Mouse (Mus musculus) megakaryocyte-erythroid progenitor cell, adult 5-6 weeks (primary cell): Measurements from ENCODE around the gene Wtap. TPM values are rescaled to one million over a fixed set of nuclear protein-coding genes. Genes with fewer than 3 reads are reported as not detected.

ENCODE experiments used
- total RNA-seq, 2 experiments: library from RNA; stranded (forward) in 1 of 2; stranded (reverse) in 1 of 2; fragments of 200-1000, 215-1000 nt in 1 of 2; fragments of >200 nt in 1 of 2; fragmentation: Nextera tagmentation in 1 of 2; gene quantifications; 2 replicates each; pipeline ENCODE4 v1.2.3; 2014 to 2017

The Wtap gene
- total RNA-seq, 2 experiments from 2014 or later, result 75.6 to 367 TPM

Other genes with a start within 250 kb of the Wtap start
- 10.2 and 14.0 TPM in 2 replicates for gene Igf2r, start 224.5 kb downstream of the Wtap start, total RNA-seq (2014; fragmentation: Nextera tagmentation)
- gene Igf2r, start 224.5 kb downstream of the Wtap start, total RNA-seq (2017), result 15.3 and 19.7 TPM in 2 replicates
- not detected in 2 replicates for gene Mas1, start 126.0 kb downstream of the Wtap start, total RNA-seq (2014; fragmentation: Nextera tagmentation)
- not detected in 2 replicates for gene Mas1, start 126.0 kb downstream of the Wtap start, total RNA-seq (2017)
- gene Mrgprh, start 118.1 kb downstream of the Wtap start, total RNA-seq (2014; fragmentation: Nextera tagmentation), result not detected in 2 replicates
- gene Mrgprh, start 118.1 kb downstream of the Wtap start, total RNA-seq (2017), result not detected in 2 replicates
- 12.4 TPM in 1 of 2 replicates, not detected in the other for gene Pnldc1, start 83.9 kb downstream of the Wtap start, total RNA-seq (2014; fragmentation: Nextera tagmentation)
- gene Pnldc1, start 83.9 kb downstream of the Wtap start, total RNA-seq (2017), result 0.15 TPM in 1 of 2 replicates, not detected in the other
- gene Tcp1, start 78.5 kb downstream of the Wtap start, total RNA-seq (2014; fragmentation: Nextera tagmentation), result 481 and 497 TPM in 2 replicates
- gene Tcp1, start 78.5 kb downstream of the Wtap start, total RNA-seq (2017), result 1,112 and 1,392 TPM in 2 replicates
- gene Mrpl18, start 77.8 kb downstream of the Wtap start, total RNA-seq (2014; fragmentation: Nextera tagmentation), result 165 and 221 TPM in 2 replicates
- 214 and 219 TPM in 2 replicates for gene Mrpl18, start 77.8 kb downstream of the Wtap start, total RNA-seq (2017)
- gene Acat3, start 53.6 kb downstream of the Wtap start, total RNA-seq (2014; fragmentation: Nextera tagmentation), result 0.33 TPM in 1 of 2 replicates, not detected in the other
- gene Acat3, start 53.6 kb downstream of the Wtap start, total RNA-seq (2017), result 0.80 and 1.3 TPM in 2 replicates
- gene Acat2, start 33.4 kb downstream of the Wtap start, total RNA-seq (2014; fragmentation: Nextera tagmentation), result 14.9 and 28.9 TPM in 2 replicates
- 19.2 and 20.2 TPM in 2 replicates for gene Acat2, start 33.4 kb downstream of the Wtap start, total RNA-seq (2017)
- gene Sod2, start 12.7 kb upstream of the Wtap start, total RNA-seq (2014; fragmentation: Nextera tagmentation), result 86.0 and 94.0 TPM in 2 replicates
- 95.3 and 124 TPM in 2 replicates for gene Sod2, start 12.7 kb upstream of the Wtap start, total RNA-seq (2017)
- gene Gpr31b, start 58.1 kb upstream of the Wtap start, total RNA-seq (2014; fragmentation: Nextera tagmentation), result not detected in 2 replicates
- not detected in 2 replicates for gene Gpr31b, start 58.1 kb upstream of the Wtap start, total RNA-seq (2017)
- not detected in 2 replicates for gene Tcp10b, start 66.9 kb upstream of the Wtap start, total RNA-seq (2014; fragmentation: Nextera tagmentation)
- 0.23 TPM in 1 of 2 replicates, not detected in the other for gene Tcp10b, start 66.9 kb upstream of the Wtap start, total RNA-seq (2017)
- gene Unc93a, start 137.6 kb upstream of the Wtap start, total RNA-seq (2014; fragmentation: Nextera tagmentation), result not detected in 2 replicates
- gene Unc93a, start 137.6 kb upstream of the Wtap start, total RNA-seq (2017), result 0.33 TPM in 1 of 2 replicates, not detected in the other
- gene Smok2a, start 227.0 kb upstream of the Wtap start, total RNA-seq (2014; fragmentation: Nextera tagmentation), result not detected in 2 replicates
- gene Smok2a, start 227.0 kb upstream of the Wtap start, total RNA-seq (2017), result not detected in 2 replicates
- gene Smok2b, start 236.1 kb upstream of the Wtap start, total RNA-seq (2014; fragmentation: Nextera tagmentation), result not detected in 2 replicates
- gene Smok2b, start 236.1 kb upstream of the Wtap start, total RNA-seq (2017), result not detected in 2 replicates